Mouse (Mus musculus): ENCODE results near the gene Ralb. TPM values are rescaled to one million over a fixed set of nuclear protein-coding genes. Genes with fewer than 3 reads are reported as not detected.

Ralb gene
- total RNA-seq, 2 experiments from 2014 or later: 6.7 to 7.8 TPM

DNA sequence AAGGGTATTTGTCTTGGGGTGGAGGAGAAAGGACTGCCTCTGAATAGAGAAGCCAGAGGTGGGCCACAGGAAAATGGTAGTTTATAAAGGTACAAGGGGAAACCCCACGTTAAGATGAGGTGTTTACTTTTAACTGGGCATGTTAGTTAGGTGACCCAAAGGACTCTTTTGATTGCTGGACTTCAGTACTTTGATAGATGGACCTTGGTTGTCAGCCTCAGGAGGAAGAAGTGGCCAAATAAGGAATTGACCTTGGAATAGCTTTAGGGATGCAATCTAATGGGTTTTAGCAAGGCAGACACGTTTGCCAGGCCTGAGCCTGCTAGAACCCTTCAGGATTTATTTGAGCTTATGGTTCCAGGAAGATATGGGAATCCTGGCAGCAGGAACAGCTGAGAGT lies 34.7 kb upstream of the Ralb start:
- Histone ChIP-seq H3K4me3 (no peak overlapping the region), H3K27ac (no peak overlapping the region)
- DNase-seq: no peak
- intact Hi-C loops (cut with DNase I): no loop called here
- no peak for TF ChIP-seq CTCF (IDR thresholded peaks at IDR 0.05)

DNA sequence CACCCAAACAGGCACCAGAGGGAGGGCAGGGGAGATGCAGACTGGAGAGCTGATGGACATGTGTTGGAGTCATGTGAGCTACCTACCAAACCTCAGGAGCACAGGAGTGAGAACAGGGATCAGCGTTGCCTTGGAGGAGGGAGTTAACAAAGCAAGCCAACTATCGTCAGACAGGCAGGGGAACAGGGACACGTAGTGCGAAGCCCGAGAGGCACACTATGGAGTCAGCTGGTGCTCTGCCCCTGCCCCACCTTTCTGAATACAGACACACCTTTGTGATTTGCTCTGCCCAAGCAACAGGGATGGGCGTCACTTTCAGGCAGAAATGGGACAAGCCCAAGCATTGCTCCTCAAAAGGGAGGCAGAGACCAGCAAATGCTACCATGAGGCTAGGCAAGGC lies 33.1 kb upstream of the Ralb start:
- DNase-seq: no peak
- no peak for TF ChIP-seq CTCF (IDR thresholded peaks at IDR 0.05)
- Histone ChIP-seq H3K4me3 (no peak overlapping the region), H3K27ac (no peak overlapping the region)
- intact Hi-C loops (cut with DNase I): no loop called here

DNA sequence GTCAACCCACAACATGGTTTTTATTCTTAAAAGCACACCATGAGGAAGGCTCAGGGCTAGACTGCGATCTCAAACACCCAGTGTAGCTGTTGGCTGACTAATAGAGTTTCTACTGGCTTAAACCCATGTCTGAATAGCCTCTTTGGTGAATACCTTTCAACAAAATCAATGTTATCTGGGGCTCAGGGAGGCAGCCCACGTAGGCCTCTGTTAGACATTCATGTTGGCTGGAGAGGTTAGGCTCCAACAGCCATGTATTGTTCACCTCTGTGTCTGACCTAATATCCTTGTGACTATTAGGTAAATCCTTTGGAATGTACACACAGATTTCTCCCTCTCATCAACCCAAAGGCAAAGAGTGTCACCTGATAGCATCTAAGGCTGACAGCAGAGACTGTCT lies 31.5 kb upstream of the Ralb start:
- H3K4me3 ChIP-seq: no peak overlapping the region
- TF ChIP-seq CTCF (IDR thresholded peaks at IDR 0.05): no peak
- intact Hi-C loops (cut with DNase I): no loop called here
- DNase-seq: no peak
- no peak overlapping the region for H3K27ac ChIP-seq

GRCm38 (mm10) chr1:119534341-119534740 lies 29.7 kb upstream of the Ralb start:
- intact Hi-C loops (cut with DNase I): no loop called here
- Histone ChIP-seq H3K27ac (no peak overlapping the region), H3K4me3 (no peak overlapping the region)
- DNase-seq: no peak
- no peak for TF ChIP-seq CTCF (IDR thresholded peaks at IDR 0.05)

DNA sequence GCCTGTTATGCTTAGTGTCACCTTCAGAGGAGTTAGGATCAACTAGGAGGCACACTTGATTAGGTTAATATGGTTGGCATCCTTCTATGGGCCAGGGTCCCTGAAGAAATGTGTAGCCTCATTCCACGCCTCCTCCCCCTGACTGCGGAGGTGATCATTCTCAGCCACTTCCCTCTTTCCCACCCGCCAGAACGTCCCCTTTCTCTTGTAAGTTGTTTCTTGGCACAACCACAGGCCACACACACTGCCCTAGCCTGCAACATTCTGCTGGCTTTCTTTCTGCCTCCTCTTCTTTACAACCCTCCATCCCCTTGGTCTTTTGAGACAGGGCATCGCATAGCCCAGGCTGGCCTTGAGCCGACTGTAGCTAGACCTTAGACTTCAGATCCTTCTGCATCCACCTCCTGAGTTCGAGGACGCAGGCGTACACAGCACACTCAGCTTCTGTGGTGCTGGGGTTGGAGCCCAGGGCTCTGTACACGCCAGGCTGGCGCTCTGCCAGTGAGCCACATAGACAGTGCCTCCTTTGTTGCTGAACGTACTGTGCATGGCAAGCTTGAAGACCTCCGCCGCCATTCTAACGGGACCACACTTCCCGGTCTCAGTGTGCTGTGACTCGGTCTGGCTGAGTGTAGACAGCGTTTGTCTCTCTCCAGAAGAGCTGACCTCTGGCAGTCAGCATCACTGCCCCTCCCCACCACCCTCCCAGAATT lies 28.7 kb upstream of the Ralb start:
- Histone ChIP-seq H3K4me3 (no peak overlapping the region), H3K27ac (no peak overlapping the region)
- TF ChIP-seq CTCF (IDR thresholded peaks at IDR 0.05): no peak
- intact Hi-C loops (cut with DNase I): no loop called here
- DNase-seq: no peak

GRCm38 (mm10) chr1:119532165-119532564 lies 27.6 kb upstream of the Ralb start:
- H3K4me3 ChIP-seq: no peak overlapping the region
- DNase-seq: no peak
- no peak for TF ChIP-seq CTCF (IDR thresholded peaks at IDR 0.05)
- intact Hi-C loops (cut with DNase I): no loop called here
- no peak overlapping the region for H3K27ac ChIP-seq

DNA sequence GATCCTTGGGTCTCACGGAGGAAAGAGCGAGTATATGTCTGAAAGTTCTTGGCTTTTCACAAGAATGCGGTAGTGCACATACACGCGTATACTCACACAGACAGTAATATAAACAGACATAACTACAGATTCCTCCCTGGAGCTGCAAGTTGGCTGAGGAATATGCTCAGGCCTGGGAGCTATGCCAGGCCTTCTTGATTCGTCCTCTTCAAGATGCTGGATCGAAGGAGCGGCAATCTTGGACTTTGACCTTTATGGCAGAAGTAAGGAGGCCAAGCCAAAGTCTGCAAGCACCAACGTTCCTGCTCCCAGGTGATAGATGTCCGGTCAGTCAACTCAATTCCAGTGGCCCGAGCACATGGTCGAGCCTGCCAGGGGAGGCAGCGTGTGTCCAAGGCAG lies 26.3 kb upstream of the Ralb start:
- no peak for DNase-seq
- no peak overlapping the region for H3K4me3 ChIP-seq

GRCm38 (mm10) chr1:119525689-119526591 lies 21.3 kb upstream of the Ralb start, which contains the start of gene Tmem185b:
Gene Tmem185b, plus strand, starts transcription at chr1:119526160.
- peak; percentile 95 for DNase-seq
- intact Hi-C loops (cut with DNase I): loop anchor here (5.0 kb wide), 1 partner anchor 34 kb away; no protein-coding TSS in a partner anchor
- peak within 1 kb of the TSS; percentile 97 for H3K4me3 ChIP-seq
- H3K27ac ChIP-seq: peak within 1 kb of the TSS; percentile 96
- TF ChIP-seq CTCF (IDR thresholded peaks at IDR 0.05): no peak

More for the DNA sequence above, 26.3 kb upstream of the Ralb start:
- intact Hi-C loops (cut with DNase I): no loop called here
- no peak overlapping the region for H3K27ac ChIP-seq
- TF ChIP-seq CTCF (IDR thresholded peaks at IDR 0.05): no peak

GRCm38 (mm10) chr1:119525004-119525444 lies 20.4 kb upstream of the Ralb start:
- peak; percentile 35 for DNase-seq
- Histone ChIP-seq H3K27ac (peak overlapping the region; percentile 96), H3K4me3 (peak overlapping the region; percentile 97)
- TF ChIP-seq CTCF (IDR thresholded peaks at IDR 0.05): no peak; the same call in 1 of the 2 replicates
- intact Hi-C loops (cut with DNase I): loop anchor here (5.0 kb wide), 1 partner anchor 33 kb away; no protein-coding TSS in a partner anchor

DNA sequence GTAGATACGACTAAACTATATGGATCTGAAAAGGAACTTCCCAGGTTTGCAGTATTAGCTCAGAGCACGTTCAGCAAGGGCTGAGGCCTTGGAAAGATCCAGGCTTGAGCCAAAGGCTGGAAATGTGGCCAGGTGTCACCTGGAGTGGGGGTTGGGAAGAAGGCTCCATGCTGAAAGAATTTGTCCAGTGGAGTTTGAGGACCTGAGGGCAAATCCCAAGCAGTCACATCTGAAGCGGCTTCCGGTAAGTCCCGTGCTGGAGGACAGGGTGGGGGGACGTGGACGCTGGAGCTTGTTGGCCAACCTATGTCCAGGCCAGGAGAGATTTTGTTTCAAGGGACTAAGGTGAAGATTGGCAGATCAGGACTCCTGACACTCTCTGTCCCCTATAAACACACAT lies 19.2 kb upstream of the Ralb start:
- H3K27ac ChIP-seq: no peak overlapping the region
- intact Hi-C loops (cut with DNase I): loop anchor here (5.0 kb wide), 1 partner anchor 52 kb away; no protein-coding TSS in a partner anchor
- DNase-seq: no peak
- H3K4me3 ChIP-seq: no peak overlapping the region
- TF ChIP-seq CTCF (IDR thresholded peaks at IDR 0.05): no peak

DNA sequence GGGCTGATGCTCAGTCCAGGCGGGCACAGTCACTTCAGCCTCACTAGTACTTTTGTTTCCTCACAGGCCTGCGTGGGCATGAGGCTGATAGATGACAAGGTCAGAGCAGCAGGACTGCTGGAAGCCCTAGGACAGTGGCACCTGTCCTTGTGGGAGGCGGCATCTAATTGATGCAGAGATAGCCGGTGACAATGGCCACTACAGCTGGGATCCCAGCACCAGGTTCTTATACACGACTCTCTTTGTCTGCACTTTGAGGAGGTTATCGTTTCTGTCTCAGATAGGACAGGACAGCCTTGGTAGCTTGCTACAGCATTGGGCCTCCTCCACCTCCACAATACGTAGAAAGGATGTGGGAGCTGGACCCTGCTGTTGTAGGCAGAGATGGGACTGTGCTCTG lies 18.8 kb upstream of the Ralb start:
- no peak for TF ChIP-seq CTCF (IDR thresholded peaks at IDR 0.05)
- Histone ChIP-seq H3K4me3 (no peak overlapping the region), H3K27ac (no peak overlapping the region)
- no peak for DNase-seq
- intact Hi-C loops (cut with DNase I): loop anchor here (5.0 kb wide), 1 partner anchor 51 kb away; no protein-coding TSS in a partner anchor

DNA sequence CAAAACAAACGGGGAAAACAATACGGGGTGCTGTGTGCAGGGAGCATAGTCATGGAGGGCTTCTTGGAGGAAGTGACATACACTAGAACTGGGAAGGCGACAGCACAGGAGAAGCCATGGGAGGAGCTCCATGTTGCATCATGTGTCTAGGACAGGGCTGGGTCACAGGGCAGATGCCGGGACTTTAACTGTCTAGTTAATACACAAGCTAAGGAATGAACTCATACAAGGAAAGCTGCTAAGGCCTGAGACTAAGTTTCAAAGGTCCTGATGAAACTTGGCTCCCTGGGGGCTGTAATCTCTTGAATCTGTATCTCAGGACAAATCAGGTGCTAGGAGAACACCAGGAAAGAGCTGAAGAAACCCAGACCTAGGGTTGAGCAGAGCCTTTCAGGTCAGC lies 18.1 kb upstream of the Ralb start:
- no peak for DNase-seq
- no peak overlapping the region for H3K4me3 ChIP-seq
- intact Hi-C loops (cut with DNase I): loop anchor here (5.0 kb wide), 1 partner anchor 50 kb away; no protein-coding TSS in a partner anchor
- H3K27ac ChIP-seq: no peak overlapping the region
- TF ChIP-seq CTCF (IDR thresholded peaks at IDR 0.05): no peak

DNA sequence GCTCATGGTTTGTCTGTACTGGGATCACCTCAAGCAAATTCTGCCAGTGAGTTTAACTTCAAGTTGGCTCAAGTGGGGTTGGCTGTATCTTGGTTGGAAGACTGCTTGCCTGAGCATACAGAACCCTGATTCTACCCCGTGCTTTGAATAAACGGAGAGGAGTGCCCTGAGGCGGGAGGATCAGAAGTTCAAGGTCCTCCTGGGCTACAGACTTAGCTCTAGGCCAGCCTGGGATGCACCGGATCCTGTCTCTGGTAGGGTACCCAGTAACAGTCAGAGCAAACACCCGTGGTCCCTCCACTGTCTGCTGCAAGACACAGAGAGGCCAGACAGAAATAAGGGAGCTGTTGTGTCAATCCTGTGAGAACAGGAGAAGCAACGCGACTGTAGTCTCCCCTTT lies 17.1 kb upstream of the Ralb start:
- no peak for TF ChIP-seq CTCF (IDR thresholded peaks at IDR 0.05)
- intact Hi-C loops (cut with DNase I): loop anchor here (5.0 kb wide), 1 partner anchor 49 kb away; no protein-coding TSS in a partner anchor

More for the DNA sequence above, 17.1 kb upstream of the Ralb start:
- no peak overlapping the region for H3K27ac ChIP-seq
- no peak for DNase-seq
- H3K4me3 ChIP-seq: no peak overlapping the region

Measured in gastrocnemius, adult 2 months (tissue).